Mouse (Mus musculus): ENCODE measurements around the gene Map4.
A peak's percentile ranks its signal among the peaks of the same experiment; 100 is the strongest.
"Not testable (repeated sequence)": the region's sequence is repeated elsewhere in the genome, so short reads cannot be mapped to it uniquely, and the experiment has no call there.

Map4 gene

DNA sequence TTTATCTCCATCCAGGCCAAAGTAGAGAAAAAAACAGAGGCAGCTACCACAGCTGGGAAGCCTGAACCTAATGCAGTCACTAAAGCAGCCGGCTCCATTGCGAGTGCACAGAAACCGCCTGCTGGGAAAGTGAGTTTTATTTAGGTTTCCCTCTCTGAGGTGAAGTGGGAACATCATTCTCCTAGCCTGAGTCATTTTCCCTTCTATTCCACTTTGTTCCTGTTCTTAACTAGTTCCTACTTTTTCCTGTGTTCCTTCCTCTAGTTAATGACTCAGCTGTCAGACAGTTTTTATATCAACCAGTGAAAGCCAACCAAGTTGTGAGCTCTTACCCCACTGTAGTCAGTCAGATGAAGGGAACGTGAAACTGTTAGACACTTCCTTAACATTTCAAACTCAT, 139.8 kb downstream of the Map4 start:
- no peak for DNase-seq

DNA sequence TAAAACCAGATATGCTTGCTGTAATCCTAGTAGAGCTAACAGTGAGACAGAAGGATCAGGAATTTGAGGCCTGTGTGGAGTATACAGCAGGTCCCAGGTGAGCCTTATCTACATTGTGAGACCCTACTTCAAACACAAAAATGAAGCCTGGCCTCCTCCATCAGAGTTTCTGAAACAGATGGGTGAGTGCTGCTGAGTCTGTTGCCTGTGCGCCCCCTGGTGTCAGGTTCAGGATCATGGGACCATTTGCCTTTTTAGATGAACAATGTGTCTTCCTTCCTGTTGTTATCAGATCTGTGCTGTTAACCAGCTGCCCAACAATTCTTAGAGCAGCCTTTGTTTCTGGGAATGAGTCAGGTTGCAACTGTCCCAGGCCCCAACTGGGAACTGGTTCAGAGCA, 140.6 kb downstream of the Map4 start:
- peak; percentile 90 for DNase-seq

DNA sequence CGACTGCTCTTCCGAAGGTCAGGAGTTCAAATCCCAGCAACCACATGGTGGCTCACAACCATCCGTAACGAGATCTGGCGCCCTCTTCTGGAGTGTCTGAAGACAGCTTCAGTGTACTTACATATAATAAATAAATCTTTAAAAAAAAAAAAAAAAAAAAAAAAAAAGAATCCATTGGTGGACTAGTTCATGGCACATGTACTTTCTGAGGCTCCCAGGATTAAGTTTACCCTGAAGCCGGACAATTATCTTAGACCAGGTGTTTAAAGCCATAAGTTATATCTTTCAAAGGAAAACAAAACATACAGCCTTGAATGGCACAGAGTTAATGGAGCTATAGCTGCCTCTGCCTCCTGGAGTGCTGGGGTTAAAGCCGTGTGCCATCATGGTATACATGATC, 145.2 kb downstream of the Map4 start:
- not testable (repeated sequence) for DNase-seq

DNA sequence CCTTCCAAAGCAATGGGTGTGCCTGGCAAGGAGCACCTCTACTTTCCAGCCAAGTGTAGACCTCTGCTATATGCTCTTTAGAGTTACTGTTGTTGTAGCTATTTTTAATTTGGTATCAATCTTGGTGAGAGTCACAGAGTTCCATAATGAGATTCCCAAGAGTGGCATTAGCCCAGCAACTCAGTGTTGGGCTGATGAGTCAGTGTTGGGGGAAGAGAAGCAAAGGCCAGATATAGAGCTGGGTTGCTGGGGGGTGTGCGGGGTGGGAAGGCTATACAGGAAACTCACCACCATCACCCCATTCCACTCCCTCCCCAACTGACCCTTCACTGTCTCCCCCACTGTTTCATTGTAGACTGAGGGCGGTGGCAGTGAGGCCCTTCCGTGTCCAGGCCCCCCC, 149.8 kb downstream of the Map4 start:
- DNase-seq, result no peak

DNA sequence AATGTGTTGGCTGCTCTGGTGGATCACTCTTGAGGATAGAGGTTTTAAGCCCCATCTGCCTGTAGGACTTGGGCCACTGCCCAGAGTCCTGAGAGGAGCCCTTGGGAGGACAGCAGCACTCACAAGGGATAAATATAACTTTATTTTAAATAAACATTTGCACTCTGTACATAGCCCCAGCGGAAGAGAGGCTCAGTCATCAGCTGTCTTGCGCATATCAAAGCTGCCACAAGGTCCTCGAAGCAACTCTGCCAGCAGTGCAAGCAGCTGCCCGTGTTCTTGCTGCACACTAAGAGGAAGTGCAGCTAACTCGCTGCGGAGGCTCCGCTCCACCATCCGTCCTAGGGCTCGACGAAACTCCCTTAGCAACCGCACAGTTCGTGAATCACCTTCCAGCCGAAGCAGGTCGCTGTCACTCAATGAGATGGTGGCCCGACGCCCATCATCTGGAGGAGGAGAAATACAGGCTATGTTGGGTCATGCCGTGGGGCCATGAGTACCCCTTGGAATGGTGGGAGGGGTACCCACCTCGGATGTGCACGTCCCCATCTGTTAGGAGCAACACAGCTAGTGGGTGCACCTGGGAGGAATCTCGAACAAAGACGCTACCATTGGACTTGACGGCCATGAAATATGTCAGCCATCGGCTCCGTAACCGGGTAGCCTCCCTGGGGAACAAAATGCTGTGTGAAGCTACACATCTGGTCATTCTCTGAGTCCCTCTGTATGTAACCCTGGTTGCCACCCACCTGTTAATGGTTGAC, 153.1 kb downstream of the Map4 start:
- DNase-seq, result no peak

DNA sequence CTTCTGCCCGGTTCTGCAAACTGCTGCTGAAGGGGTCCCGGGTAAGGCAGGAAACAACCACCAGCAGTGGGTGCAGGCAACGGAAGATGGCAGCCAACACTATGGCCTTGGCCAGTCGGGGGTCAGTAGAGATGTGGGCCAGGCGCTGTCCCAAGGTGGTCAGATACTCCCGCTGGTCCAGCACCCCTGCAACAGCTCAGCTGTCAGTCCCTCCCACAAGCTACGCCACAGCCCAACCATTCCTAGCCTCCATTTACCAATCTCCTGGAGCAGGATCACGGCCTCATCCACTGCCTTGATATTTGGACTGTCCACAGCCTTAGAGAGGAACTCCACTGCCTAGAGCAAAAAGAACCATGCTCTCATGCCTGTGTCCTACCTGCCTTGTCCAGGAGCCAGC, 154.4 kb downstream of the Map4 start:
- no peak for DNase-seq

DNA sequence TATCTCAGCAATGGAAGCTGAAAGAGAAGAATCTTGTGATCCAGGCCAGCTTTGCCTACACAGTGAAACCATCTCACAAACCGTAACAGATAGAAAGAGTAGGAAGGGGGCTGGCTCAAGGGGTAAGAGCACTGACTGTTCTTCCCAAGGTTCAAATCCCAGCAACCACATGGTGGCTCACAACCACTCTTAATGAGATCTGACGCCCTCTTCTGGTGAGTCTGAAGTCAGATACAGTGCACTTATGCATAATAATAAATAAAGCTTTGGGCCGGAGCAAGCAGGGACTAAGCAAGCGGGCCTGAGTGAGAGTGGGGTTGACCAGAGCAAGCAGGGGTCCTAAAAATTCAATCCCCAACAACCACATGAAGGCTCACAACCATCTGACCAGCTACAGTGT, 162.0 kb downstream of the Map4 start:
- DNase-seq, result no peak

DNA sequence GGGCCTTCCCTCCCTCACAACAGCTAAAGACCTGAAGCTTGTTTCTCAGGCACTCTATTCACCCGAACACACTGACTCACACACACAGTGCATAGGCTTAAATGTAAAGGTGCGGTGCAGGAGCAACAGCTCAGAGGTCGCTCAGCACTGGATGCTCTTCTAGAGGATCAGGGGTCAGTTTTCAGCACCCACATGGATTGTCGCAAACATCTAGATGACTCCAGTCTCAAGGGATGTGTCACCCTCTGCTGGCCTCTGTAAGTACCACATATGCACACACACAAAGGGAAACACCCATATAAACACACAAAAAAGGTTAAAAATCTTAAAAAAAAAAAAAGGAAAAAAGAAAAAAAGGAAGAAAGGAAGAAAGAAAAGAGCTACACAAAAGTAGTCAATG, 163.5 kb downstream of the Map4 start:
- DNase-seq, result no peak

DNA sequence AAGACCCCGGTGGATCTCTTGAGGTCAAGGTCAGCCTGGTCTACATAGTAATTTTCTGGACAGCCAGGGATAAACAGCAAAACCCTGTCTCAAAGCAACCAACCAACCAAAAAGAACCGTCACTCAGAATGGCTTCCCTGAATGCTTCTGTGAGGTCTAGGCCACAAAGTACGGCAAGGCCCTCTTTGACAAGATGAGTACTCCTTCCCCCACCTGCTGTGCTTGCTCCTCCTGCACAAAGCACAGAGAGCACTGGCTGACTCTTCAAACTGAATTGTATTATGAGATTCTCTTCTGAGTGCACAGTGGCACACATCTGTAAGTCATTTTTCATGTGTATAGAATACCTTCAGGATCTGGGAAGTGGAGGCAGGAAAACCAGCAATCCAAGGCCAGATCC, 166.5 kb downstream of the Map4 start:
- DNase-seq, result no peak

DNA sequence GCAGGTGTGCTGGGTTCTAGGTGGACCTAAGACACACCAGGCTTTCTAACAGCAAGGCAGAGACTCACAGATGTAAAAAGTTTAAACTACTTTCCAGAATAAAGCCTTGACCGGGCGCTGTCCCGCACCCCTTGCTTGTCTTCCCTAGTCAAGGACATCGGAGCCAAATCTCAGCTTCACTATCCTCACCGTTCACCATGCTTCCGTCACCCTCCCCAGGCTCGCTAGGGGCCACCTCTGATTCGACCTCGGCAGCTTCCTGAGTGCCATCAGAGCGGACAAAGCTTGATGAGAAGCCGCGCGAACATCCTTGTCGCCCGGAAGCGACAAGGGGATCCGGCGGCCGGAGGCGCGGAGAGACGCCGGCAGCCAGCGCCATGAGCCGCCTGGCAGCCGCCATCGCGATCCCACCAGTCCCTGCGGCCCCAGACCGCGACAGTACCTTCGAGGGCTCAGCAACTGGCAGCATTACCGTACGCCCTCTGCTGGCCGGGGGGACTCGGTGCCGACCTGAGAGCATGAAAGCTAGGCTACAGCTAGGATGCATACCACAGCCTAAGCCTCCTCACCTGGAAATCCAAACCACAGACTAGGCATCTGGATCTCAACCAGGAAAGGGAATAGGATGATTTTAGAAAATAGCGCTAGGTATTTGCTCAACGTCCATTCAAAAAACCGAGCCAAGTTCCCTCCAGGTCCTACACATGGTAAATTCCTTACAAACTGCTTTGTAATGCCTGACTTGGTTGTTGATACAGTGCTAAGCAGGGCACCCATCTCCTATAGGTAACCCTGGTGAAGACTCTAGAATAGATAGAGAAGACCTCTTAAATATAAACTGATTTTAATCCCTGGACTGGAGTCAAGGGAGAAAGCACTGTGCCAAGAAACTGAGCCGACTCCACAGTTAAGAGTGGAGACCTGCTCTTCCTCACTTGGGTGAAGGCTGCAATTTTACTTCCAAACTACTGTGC, 169.7 kb downstream of the Map4 start:
- peak; percentile 98 for DNase-seq

DNA sequence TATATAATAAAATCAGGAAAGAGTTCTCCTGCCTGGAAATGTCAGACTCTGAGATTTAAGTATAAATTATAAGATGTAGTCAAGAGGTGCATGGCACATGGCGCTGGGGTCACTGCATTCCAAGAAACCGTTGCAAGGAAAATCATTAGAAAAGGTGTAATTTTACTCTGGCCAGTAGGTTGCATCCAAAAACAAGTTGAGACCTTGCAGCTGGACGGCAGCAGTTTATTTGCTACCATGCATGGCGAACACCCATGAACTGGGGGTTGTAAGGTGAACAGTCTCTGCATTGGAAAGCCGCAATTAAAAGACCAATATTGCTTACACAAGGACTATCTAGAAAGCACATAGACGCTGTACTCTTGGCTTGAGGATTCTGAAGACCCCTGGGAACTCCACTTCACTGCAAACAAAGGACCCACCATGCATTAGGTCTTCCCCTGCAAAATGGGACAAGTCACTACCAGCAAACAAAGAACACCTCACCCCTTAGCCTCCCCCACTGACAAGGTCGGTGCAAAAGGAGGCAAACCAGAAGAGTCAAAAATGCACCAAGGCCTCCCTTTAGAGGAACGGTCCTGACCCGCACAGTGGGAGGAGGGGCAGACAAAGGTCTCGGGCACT, 185.2 kb downstream of the Map4 start:
- DNase-seq, result no peak

DNA sequence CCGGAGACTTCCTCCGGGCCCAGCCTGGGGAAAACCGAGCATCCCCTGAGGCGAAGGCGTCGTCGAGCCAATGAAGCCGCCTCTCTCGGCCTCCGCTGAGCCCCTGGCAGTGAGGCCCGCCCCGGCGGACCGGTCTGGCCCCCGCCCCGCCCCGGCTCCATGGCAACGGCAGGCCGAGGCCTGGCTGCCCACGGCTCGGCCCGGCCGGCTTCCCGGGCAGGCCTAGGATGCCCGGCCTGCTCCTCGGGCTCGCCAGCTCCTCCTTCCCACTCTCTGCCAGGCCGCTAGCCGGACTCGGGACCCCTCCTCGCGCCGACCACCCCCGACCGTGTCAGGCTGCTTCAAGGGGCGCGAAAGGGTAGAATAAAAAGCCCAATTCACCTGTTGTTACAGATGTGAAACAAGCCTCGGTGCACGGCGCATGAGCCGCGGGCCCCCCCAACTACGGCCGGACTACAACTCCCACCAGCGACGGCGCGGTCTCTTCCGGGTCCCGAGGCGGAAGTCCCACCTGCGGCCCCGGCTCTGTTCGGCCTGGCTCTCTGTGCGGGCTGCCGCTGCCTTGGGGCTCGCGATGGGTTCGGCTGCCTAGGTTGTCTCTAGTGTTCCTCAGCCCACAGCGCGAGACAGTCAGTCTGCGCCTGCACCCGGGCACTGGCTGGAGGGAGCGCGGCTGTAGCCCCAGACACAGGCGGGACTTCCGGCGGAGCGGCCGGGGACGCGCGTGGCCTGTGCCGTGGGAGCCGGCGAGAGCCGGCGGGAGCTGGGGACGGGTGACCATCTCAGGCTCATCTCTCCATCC, 185.9 kb downstream of the Map4 start, which contains the start of gene Smarcc1:
Smarcc1 (plus strand) TSS at position 732 of the 802 bp plus-strand sequence.
- peak; percentile 85 for DNase-seq

DNA sequence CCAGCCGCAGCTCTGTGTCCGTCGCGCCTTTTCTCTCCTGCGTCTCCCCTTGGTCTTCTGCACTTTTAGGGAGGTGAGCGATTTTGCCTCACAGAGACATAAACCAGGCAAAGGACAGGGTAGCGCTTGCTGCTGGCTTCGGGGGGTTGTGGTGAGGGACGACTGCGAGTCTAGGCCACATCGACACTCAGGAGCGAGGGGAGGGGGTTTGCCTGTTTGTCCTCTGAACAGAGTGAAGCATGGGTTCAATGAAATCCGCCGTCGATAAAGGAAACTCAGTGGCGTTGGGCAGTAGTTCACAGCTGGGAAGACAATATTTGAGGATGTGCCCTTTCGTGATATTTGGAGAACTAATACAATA, 186.5 kb downstream of the Map4 start, which contains the start of gene Dhx30:
Dhx30 (minus strand) TSS at position 52 of the 361 bp plus-strand sequence.
- DNase-seq, result no peak

DNA sequence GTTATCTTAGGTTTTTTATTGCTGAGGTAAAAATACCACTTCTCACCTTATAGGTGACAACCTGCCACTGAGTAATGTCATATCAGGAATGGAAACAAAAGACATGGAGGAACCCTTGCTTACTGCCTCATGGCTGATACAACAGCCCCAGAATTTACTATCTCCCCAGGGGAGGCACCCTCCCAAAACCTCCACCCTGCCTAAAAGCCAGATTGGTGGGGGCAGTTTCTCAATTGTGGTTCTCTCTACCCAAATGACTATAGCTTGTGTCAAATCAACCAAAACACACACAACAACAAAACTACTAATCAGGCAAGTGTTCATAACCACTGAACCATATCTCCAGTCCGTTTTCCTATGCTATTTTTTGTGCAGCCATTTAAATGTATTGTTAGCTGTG, 187.0 kb downstream of the Map4 start:
- DNase-seq, result no peak

DNA sequence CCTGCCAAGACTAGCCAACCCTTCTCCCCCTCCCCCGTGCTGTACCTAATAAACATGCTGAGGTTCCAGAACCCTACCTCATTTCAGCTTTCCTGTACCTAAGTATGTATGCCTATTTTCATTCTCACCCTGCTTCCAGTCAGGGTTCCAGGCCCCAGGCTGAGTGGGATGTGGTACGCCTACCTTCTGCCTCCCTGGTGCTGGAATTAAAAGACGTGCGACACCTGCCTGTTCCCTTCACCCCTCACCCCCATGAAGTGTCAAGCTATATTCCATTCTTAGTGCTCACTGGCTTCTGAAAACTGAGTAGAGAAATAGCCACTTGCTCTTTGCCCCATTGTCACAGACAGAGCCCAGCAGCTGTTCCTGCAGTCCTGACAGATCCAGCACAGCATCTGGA, 190.2 kb downstream of the Map4 start:
- no peak for DNase-seq

DNA sequence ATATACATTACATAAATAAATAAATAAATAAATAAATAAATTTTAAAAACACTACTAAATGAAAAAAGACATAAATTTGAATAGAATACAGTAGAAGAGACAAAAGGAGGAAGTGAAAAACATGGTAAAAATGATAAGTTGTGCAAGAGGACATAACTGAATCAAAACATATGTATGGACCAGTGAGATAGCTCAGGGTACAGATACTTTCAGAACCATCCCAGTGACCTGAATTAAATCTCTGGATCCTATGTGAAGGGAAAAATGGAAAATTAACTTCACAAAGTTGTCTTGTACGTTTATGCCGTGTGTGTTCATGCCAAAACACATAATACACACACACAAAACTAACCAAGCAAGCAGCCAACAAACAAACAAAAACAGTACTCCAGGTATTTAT, 192.1 kb downstream of the Map4 start:
- no peak for DNase-seq

DNA sequence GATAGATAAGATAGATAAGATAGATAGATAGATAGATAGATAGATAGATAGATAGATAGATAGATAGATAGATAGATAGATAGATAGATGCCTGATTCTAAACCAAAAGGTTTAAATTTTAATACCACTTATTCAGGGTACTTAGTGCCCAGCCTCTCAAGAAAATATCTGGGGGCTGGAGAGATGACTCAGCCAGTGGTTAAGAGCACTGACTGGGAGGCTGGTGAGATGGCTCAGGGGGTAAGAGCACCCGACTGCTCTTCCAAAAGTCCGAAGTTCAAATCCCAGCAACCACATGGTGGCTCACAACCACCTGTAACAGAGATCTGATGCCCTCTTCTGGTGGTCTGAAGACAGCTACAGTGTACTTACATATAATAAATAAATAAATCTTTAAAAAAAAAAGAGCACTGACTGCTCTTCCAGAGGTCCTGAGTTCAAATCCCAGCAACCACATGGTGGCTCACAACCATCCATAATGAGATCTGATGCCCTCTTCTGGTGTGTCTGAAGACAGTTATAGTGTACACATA, 192.8 kb downstream of the Map4 start:
- DNase-seq, result not testable (repeated sequence)

DNA sequence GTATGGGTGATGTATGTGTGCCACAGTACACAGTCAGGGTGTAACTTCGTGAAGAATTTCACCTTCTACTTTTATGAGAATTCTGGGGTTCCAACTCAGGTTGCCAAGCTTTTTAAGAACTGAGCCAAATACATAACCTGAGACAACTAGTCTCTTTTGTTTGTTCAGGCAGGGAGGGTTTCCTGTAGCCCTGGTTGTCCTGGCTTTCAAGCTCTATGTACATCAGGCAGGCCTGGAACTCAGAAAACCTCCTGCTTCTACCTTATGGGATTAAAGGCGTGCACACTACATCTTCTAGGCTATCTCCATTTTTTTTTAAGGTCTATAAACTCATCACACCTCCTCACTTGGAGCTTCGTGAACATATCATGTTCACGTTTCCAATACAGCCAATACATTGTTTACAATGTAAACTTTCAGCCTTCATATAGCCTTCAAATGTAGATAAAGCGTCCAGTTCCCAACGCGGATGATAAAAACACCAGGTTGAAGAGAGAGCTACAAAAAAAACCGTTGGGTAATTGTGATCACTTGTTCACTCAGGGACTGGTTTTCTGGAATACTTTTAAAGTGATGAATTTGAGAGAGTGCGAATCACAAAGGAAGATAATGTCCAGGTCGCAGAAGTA, 199.8 kb downstream of the Map4 start:
- no peak for DNase-seq

DNA sequence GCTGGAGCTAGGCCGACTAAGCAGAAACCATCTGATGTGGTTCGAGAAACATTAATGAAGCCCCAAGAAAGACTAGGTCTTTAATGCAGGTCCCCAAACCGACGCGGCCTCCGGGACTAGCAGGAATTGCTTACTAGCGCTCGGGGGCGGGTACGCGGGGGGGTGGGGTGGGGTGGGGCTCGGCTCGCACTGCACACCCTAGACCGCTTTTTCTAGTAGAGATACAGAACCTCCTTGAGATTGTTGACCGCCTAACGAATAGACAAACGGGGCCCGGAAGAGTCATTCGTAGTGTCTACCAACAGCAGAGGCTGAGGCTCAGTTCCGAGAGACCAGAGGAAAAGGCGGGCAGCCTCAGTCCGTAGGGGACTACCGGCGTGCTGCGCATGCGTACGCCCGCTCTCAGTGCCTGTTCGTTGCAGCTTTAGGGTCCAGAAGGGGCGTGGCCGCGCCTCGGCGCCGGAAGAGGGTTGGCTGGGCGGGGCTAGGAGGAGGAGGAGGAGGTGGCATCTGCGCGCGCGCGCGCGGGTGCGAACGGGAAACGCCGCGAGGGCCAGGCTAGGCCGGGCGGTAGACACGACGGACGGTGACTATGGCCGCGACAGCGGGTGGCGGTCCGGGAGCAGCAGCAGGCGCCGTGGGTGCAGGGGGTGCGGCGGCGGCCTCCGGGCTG, 200.4 kb downstream of the Map4 start:
- DNase-seq, result peak; percentile 99

DNA sequence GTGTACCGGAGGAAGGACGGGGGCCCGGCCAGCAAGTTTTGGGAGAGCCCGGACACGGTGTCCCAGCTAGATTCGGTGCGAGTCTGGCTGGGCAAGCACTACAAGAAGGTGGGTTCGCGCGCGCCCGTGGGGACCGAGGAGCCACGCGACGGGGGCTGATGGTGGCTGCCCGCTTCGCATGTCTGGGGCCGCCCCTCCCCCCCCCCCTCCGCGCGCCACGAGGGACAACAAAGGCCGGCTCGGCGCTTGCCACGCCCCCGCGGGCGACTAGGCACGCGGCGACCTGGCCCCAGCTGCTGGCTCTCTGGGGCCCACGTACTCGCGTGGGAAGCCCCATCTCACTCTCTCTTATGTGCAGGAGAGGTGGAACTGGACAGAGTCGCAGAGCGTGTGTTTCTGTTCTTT, 200.9 kb downstream of the Map4 start:
- no peak for DNase-seq

DNA sequence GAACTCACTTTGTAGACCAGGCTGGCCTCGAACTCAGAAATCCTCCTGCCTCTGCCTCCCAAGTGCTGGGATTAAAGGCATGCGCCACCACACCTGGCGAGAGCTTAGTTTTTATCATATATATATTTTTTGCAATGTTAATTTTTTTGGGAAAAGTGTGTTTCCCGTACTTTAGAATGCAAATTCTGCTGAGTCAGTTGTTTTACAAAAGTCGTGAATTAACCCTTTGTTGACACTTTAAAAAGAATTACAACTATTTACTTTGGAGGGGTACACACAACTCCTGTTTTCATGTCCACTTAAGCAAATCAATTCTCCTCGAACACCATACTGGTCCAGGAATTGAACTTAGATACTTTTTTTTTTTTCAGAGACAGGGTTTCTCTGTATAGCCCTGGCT, 201.7 kb downstream of the Map4 start:
- no peak for DNase-seq

All from right cerebral cortex, postnatal 4 days (tissue).